Mouse (Mus musculus) spleen, postnatal 36 days (tissue): Measurements from ENCODE around the gene Exosc8.
"Not testable (repeated sequence)": the region's sequence is repeated elsewhere in the genome, so short reads cannot be mapped to it uniquely, and the experiment has no call there.

Source experiments
- DNase-seq, 2 experiments: peaks; one replicate each; pipeline ENCODE4 v3.0.0; 2022; ENCODE audit warnings: low spot score in 2 of 2, mixed read lengths in 1 of 2

Gene Exosc8

DNA sequence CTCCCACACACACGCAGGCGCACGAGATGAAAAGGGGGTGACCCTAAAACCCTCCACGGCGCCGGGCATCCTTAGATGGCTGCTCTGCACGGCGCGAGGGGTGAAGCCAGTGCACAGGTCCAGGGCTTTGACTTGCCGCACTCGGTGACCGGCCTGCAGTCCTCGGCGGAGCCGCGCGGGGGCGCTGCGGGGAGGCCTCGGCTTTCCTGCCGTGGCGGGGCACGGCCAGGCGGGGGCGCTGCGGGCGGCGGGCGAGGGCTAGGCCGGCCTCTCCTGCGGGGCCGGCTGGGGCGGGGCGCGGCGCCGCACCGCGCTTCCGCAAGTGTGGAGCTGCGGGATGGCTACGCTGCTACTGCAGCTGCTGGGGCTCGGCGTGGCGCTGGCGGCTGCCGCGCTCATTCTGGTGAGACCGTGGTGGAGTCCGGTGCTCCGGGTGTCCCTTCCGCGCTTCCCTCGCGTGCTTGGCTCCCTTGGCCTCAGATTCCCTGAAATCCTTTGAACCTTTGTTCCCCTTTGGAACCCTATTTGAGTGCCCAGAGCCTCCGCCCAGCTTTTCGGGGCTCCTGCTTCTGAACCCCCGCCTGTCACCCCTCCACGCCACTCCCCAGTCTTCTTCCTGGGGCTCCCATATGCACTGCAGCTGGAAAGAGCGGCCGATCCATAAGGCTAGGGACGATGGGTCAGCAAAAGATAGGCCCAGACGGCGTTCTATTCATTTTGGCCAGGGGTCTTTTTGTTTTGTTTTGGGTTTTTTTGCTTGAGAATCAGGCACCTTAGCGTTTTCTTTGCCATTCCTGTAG is at the start of gene Exosc8, which contains the start of gene Alg5:
TSS of gene Exosc8 (minus strand) at position 147 of the 800 bp plus-strand sequence.
TSS of gene Alg5 (plus strand) at position 293 of the 800 bp plus-strand sequence.
- peak; percentile 85 to 86 for DNase-seq

DNA sequence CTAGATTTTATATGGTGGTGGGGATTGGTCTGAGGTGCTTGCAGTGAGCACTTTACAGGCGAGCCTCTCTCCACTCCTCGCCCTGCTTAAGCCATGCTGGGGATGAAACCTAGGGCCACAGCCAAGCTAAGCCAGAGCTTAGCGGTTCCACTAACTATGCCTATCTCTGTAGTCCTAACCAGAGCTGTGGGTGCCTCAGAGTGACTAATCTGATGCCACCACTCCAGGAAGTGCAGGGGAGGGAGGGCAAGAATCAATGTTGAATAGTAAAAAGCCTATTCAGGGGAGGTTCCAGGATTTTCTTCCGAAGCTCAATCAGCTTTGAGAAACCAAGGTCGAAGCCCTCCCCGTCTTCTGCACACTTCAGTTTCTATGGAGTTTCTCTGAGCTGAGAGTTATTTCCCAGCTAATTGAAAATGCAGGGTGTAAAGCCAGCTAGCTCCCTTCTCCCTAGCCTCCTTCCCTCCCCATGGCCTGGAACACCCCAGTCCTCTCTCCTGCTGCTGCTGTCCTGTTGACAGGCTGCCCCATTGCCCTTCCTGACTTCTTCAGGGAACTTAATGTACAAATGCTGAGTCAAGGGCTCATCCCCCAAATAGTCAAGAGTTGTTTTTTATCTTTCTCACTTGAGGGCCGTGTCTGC is 40.9 kb upstream of the Exosc8 start:
- DNase-seq = no peak

DNA sequence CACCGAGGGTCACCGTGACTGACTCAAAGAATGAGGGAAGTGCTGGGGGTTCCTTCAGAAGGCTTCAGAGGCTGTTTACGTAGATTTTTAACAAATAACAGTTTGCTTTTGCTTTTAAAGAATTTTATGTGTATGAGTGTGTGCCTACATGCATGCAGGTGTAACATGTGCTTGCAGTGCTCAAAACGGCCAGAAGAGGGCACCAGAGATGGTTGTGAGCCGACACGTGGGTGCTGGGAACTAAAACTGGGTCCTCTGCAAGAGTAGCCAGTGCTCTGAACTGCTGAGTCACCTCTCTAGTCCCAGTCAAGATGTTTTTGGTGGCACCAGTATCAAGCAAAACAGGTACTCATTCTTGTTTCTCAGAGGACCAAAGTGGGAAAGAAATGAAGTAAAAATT is 38.4 kb upstream of the Exosc8 start:
- no peak for DNase-seq

DNA sequence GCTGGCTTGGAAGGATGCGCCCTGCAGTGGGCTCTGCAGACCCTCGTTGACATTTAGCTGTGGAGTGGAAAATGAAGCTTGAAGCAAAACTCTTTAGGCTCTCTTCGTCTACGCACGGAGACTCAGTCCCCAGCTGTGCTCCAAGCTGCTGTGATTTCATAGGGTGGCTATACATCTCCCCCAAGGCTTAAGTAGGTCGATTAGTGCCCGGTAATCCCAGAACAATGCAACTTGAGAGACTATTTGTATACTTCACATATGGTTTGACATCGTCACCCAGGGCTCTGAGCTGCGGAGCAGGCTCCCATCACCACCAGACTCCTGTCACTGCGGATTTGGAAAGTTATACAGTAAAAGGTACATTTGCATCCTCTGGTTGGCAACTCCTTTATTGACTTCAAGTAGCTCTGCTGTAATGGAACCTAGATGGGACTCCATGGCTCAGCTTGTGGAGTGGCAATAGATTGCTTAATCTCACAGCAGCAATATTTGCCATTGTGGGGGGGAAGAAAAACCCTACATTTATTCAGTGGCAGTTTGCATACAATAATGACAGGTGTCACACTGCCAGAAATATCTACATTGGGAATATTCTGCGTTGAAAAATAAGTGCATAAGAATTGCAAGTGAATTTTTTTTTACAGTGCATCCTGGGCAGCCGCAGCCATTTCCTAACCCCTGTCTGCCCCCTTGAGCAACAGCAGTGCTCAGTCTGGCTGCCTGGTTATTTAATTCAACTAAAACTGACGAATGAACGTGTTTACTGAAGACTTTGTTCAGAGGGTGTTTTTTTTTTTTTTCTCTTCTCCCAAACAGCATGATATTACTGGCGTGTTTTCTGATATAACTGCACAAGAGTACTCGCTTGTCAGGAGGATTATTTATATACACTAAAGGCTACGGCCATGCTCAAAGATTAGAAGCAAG is 34.4 kb upstream of the Exosc8 start:
- DNase-seq = no peak

DNA sequence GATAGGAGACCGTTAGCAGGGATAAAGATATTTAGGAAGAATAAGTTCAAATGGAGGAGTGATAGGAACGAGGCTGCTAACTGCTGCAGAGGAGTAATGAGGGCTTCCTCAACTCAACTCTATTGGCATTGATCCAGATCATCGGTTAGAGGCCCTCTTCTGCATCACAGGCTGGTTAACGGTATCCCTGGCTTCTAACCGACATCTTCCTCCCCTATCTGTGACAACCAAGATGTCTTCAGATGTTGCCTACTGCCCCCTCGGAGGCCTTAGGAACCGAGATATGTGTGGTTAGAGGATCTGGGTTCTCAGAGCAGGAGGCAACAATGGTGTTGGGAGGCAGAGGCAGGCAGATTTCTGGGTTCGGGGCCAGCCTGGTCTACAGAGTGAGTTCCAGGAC is 33.4 kb upstream of the Exosc8 start:
- no peak for DNase-seq

DNA sequence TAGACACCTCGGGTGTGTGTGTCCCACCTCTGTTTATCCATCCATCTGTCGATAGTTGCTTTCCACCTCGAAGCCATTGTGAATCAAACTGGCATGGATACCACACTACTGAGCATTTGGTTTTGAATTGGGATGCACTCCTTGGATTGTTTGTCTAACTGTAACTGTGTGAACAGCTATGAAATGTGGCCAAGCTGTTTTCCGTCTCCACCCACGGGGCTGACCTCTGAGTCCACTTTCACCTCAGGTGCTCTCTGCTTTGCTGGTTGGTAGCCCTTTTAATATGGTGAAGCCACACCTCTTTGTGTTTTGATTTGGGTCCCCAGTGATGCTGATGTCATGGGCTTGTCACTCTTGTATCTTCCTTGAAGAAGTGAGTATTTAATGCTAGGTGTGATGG is 31.6 kb upstream of the Exosc8 start:
- no peak for DNase-seq

DNA sequence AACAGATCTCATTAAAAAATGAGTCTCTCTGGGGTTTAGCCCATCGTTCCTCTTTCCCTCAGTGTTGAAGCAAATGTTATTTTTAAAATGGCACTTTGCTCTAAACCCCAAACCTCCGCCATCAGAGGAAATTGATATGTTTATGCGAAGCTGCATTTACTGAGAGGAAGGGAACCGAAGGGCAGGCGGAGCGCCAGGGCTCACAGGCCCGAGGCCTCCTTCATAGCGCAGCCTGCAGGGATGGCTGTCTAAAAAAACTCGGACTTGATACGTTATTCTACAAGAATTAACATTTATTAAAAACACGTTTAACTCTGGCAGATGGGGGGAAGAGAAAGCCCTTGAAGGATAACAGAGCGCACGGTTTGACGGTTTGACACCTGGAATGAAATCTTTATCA is 30.8 kb upstream of the Exosc8 start:
- no peak for DNase-seq

DNA sequence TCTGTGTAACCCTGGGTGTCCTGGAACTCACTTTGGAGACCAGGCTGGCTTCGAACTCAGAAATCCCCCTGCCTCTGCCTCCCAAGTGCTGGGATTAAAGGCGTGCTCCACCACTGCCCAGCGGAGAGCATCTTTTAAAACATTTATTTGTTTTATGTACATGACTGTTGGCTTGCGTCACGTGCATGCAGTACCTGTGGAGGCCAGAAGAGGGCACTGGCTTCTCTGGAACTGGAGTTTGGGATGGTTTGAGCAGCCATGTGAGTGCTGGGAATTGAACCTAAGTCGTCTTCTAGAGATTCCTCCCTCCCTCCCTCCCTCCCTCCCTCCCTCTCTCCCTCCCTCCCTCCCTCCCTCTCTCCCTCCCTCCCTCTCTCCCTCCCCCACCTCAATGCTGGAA is 30.3 kb upstream of the Exosc8 start:
- not testable (repeated sequence) for DNase-seq

DNA sequence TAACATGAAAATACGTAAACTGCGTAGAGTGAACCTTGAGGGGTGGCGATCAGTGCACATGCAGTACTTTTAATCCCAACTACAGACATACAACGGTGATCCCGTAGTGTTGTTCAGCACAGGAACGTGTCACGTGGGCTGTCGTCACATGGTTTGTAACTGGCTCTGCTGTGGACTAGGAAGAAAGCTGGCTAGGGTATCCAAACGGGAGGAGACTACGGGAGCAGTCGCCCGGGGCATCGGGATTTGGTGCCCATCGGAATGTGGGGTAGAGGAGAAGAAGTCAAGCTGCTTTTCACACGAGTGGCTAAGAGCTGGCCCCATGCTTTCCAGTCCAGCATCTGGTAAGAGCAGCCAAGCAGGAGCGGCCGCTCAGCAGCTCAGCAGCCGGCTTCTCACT is 29.2 kb upstream of the Exosc8 start:
- DNase-seq = no peak

DNA sequence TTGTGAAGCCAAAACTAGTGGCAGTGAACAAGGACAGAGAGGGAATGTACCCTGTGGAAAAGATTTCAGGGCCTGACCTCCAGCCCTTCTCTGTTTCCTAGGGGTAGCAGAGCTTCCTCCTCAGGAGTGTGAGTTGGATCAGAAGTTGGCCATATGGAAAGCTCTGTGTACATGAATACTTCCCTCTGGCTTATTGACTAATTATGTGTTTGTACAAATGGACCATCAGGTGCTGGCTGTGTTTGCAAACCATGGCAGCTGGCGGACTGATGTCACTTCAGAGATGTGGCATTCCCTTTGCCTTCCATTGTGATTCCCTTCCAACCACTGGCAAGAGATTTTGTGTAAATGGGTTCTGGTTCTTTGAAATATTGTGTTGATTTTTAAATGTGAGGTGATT is 26.1 kb upstream of the Exosc8 start:
- DNase-seq = no peak

DNA sequence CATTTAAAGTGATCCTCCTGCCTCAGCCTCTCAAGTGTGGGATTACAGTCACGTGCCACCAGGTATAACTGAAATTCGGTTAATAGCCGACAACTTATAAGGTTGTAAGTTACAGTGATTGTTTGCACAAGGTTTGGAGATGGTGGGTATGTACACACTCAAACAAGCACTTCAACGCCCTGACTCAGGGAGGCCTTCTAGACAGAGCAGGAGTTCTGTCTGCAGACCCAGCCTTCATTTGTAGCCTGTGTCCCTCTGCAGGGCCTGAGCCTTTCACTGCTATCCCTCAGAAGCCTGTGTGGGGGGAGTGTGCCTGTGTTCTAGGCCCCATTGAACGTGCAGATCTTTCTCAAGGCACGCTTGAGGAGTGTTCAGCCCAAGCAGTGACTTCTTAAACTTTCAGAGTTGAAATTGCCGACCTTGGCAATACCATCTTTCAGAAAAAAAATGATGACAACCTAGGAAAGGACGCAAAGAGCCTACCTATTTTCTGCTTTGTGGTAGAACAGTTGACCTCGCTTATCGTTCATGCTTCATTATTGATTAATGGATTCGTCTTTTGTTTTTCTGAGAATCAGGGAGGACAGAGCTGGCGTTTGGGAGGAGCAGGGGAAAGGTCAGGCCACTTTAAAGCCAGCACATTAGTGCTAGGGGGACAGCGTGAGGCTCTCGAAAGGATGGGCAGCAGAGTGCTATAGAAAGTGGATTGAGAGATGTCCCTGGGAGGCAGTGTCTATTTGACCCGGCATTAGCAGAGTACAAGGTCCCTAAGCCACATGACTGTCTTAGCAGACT is 25.3 kb upstream of the Exosc8 start:
- DNase-seq = no peak

DNA sequence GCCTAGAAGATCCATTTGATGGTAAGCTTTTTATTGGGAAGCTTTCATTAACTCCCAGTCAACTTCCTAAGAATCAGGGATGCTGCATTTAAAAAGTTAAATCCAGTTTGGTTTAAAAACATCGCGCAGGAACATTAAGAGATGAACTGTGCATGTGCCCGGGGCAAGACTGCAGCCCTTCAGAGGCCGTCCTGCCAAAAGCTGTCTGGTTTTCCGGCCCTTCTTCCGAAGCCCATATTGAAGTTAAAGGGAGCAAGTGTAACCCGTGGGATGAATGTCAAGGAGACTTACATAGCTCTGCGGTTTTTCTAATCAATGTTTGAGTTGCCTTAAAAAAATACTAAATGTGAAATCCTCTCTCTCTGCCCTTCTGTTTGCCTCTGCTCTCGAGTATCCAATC is 24.0 kb upstream of the Exosc8 start:
- DNase-seq = no peak

DNA sequence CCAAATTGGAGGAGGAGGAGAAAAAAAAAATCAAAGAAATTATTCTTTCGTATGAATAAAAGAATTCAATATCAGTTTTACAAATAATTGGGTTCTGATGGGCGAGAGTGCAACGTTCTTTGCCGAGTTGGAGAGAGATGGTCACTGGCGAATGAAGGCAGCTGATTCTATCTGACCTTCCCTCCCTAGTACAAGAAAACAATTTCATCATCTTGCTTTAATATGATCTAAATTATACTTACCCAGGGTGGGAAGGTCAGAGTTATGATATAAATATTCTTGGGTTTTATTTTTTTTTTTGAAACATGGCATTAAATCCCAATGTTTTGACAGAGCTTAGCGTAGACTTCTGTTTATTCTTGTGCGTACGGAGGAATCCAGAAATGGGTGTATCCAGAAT is 22.3 kb upstream of the Exosc8 start:
- DNase-seq = no peak

DNA sequence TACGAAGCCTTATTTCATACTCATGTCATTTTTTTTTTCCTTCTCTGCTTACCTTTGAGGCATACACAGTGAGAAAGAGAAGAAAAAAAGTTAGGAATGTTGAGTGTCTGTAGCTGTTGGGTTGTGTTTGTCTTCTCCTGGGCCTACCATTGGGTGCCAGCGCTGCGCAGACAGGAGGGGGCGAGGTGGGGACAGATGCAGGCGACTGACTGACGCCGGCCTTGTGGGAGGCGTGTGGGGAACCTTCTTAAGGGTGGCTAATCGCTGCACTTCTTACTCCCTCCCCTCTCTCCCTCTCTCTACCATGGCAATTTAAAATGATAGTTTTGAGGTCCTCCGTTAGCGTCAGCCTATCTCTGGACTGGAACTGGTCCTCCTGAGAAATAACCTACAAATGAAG is 20.9 kb upstream of the Exosc8 start:
- DNase-seq = no peak

DNA sequence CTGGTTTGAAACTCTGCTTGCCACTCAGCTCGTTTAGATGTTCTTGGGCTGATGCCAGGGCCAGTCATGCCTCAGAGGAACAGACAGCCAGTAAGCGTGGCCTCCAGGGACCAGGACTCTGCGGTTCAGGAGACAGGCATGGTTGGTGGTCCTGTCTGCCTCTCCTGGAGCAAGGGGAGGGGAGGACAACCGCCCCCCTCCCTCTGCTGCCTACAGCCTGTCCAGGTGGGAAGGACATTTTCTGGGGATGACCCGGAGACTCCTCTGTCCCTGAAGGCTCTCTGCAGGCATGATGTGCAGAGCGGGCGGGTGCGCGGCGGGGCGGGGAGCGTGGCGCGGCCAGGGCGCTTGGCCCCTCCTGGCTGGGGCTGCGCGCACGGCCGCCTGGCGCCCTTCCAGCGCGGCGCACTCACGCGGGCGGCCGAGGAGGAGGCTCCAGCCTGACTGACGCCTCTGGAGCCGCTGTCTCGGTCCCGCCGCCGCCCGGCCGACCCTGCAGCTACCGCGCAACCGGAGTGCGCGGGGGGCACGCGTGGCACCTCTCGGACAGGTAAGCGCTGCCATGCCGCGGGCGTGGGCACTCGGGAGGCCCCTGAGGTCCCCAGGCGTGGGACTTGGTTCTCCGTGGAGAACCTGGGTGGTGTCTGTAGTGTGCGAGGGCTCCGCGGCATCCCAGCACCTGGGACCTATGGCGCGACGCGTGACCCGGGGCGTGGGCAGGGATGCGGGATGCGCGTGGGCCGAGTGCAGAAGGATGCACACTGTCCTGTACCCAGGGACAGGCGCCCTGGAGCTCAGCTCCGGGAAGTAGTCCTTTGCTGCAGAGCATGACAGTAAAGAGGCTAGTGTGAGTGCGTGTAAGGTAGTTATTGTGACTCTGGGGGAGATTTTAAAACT is 20.2 kb upstream of the Exosc8 start, which contains the start of gene Smad9:
TSS of gene Smad9 (plus strand) at position 438 of the 897 bp plus-strand sequence.
- no peak for DNase-seq

DNA sequence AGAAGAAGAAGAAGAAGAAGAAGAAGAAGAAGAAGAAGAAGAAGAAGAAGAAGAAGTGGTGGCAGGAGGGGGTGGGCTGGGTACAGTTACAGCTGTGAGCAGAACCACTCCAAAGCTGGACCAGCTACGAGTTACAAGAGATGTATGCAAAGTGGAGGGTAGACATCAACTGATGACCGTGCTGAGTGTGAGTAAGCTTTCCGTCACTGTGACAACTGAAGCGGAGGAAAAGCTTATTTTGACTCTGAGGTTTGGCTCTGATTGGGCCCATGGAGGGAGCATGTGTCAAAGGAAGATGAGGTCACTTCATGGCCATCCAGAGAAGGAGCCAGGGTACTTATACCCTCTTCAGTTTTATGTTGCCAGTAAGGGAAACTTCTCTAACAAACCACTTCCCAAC is 18.2 kb upstream of the Exosc8 start:
- DNase-seq = no peak

DNA sequence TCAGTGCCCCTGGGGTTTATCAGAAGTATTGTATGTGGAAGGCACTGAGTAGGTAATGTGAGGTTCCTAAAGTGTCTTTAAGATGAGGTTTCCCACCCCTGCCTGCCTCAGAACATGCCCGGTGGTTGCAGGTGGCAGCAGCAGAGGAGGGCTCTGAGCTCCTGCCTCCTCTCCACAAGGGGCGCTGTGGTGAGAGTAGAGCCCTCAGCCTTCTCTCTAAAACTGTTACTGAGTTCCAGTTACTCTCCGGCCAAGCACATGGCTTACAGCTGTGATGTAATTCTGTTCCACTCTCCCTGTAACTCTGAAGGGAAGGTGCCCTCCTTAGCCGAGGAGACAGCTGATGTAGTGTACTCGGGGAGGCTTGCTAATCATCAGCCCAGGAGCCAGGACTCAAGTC is 10.6 kb upstream of the Exosc8 start:
- DNase-seq = no peak

DNA sequence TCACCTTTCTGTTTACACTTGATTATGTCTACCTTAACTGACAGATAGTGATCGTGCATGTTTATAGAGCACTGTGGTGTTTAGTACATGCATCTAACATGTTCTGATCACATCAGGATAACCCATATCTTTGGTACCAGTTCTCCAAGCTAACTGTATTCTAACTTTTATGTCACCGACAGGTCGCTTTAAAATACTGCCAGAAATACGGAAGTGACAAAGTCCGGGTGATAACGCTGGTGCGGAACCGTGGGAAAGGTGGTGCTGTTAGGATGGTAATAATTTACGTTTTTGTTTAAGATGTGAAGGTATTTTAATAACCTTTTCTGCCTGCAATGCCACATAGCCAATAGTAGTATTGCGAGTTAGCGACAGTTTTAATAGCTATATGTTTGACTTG is 6.8 kb upstream of the Exosc8 start:
- no peak for DNase-seq

DNA sequence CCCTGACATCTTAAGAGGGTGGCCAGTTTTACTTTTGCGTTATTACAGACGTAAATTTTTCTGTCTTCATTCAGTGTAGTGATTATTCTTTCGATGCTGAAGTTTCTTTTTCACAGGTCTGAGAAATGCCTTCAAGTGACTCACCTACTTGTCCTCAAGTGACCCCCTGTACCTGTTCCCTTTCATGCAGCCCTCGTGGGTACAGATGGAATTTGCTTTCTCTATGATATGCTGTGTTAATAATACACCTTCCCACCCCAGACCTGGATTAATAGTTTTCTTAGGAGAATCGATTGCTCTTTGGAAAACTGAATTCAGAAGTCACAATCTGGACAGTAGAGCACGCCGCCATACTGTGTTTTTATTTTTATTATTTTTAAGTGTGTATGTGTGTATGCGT is 2.1 kb upstream of the Exosc8 start:
- no peak for DNase-seq
